Mouse (Mus musculus) kidney, embryonic 14.5 days (tissue): Measurements from ENCODE around the gene Rbks. TPM values are rescaled to one million over a fixed set of nuclear protein-coding genes. Genes with fewer than 3 reads are reported as not detected.

Source experiments
- ATAC-seq: fragments of 200-750 bp; cut with Nextera tagmentation; 2 replicates; pipeline ENCODE4 v1.8.0; 2017; ENCODE audit warnings: moderate number of reproducible peaks, mild to moderate bottlenecking, moderate TSS enrichment, moderate library complexity; ENCODE audit not compliant: low FRiP score, low TSS enrichment
- H3K27ac ChIP-seq: fragments of 300-500 bp; sonication (generic); 2 replicates; pipeline ENCODE4 v1.5.1; 2014; ENCODE audit warnings: low read depth, mild to moderate bottlenecking, low read length, moderate library complexity, mixed read lengths
- H3K27me3 ChIP-seq: fragments of 300-500 bp; sonication (generic); 2 replicates; pipeline ENCODE4 v1.6.1; 2014; ENCODE audit warnings: mild to moderate bottlenecking, low read length; ENCODE audit not compliant: control insufficient read depth, insufficient read depth
- H3K36me3 ChIP-seq: fragments of 300-500 bp; sonication (generic); 2 replicates; pipeline ENCODE4 v1.6.1; 2014; ENCODE audit warnings: low read length, mixed read lengths; ENCODE audit not compliant: control insufficient read depth, insufficient read depth
- H3K4me1 ChIP-seq: fragments of 300-500 bp; sonication (generic); 2 replicates; pipeline ENCODE4 v1.6.1; 2014; ENCODE audit warnings: low read length, mixed read lengths; ENCODE audit not compliant: control insufficient read depth, insufficient read depth
- H3K4me2 ChIP-seq: fragments of 300-500 bp; sonication (generic); replicated peaks from 2 replicates; pipeline ENCODE4 v1.6.1; 2014; ENCODE audit warnings: low read depth, mild to moderate bottlenecking, low read length
- H3K4me3 ChIP-seq: fragments of 300-500 bp; sonication (generic); 2 replicates; pipeline ENCODE4 v1.5.1; 2014; ENCODE audit warnings: mild to moderate bottlenecking, low read length
- H3K9ac ChIP-seq: fragments of 300-500 bp; sonication (generic); 2 replicates; pipeline ENCODE4 v1.6.1; 2014; ENCODE audit warnings: low read depth, mild to moderate bottlenecking, low read length, moderate library complexity
- H3K9me3 ChIP-seq: fragments of 300-500 bp; sonication (generic); 2 replicates; pipeline ENCODE4 v1.6.1; 2016; ENCODE audit warnings: low read length; ENCODE audit not compliant: control insufficient read depth
- WGBS: fragments of 180-500 bp; shearing (Covaris S2); extraction: QIAGEN DNeasy Blood & Tissue Kit; methylation state at CpG from one replicate; pipeline ENCODE4 v1.1.7; 2014; 5-methylcytosine and 5-hydroxymethylcytosine counted together
- polyA plus RNA-seq: library from polyadenylated mRNA; unstranded; fragments of >200 nt; fragmentation: Nextera tagmentation; extraction: Ambion mirVana; gene quantifications from 2 replicates; pipeline ENCODE4 v1.2.1, GENCODE M21; 2014

Gene Rbks
- polyA plus RNA-seq, 1 experiment from 2014 or later, result 3.2 TPM

- Histone ChIP-seq H3K27me3 (no peaks in the 10 kb centered on the region), H3K4me3 (no peak overlapping the region), H3K4me2 (no peak overlapping the region), H3K9ac (no peak overlapping the region), H3K9me3 (no peaks in the 10 kb centered on the region), H3K27ac (no peak overlapping the region), H3K4me1 (peaks cover 11% of the 10 kb centered on the region; the same call in 1 of the 2 replicates), H3K36me3 (no peaks in the 10 kb centered on the region)
- ATAC-seq, result no peak
- 90% methylated on average over 7 of the region's 7 CpGs for WGBS
Measured at GRCm38 (mm10) chr5:31601162-31601722, 96.2 kb downstream of the Rbks start.

DNA sequence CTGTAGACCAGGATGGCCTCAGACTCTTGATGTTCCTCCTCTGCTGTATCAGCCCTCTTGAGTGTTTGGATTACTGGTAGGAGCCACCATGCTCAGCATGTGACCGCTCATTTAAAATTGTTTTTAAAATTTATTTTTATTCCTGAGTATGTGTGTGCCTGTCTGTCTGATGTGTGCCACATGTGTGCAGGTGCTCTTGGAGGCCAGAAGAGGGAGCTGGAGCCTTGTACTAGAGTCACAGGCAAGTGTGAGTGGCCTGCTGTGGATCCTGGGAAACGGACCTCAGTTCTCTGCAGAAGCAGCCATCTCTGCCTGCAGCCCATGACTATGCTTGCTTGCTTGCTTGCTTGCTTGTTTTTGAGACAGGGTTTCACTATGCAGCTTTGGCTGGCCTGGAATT, 98.3 kb downstream of the Rbks start:
- H3K9ac ChIP-seq, result no peak overlapping the region
- no peaks in the 10 kb centered on the region for H3K9me3 ChIP-seq
- ATAC-seq, result no peak
- no peak overlapping the region for H3K27ac ChIP-seq
- 84% methylated on average over 2 of the region's 2 CpGs for whole genome bisulfite sequencing
- H3K27me3 ChIP-seq, result no peaks in the 10 kb centered on the region
- H3K4me2 ChIP-seq, result no peak overlapping the region
- H3K4me3 ChIP-seq, result no peak overlapping the region
- peaks cover 17% of the 10 kb centered on the region; the same call in 1 of the 2 replicates for H3K4me1 ChIP-seq
- H3K36me3 ChIP-seq, result no peaks in the 10 kb centered on the region

GRCm38 (mm10) chr5:31598579-31598978, 98.8 kb downstream of the Rbks start:
- peaks cover 17% of the 10 kb centered on the region; the same call in 1 of the 2 replicates for H3K4me1 ChIP-seq
- no peak overlapping the region for H3K9ac ChIP-seq
- H3K4me2 ChIP-seq, result no peak overlapping the region
- H3K27ac ChIP-seq, result no peak overlapping the region
- no peak overlapping the region for H3K4me3 ChIP-seq
- no peaks in the 10 kb centered on the region for H3K36me3 ChIP-seq
- WGBS, result 79% methylated on average over 4 of the region's 4 CpGs
- H3K27me3 ChIP-seq, result no peaks in the 10 kb centered on the region
- H3K9me3 ChIP-seq, result no peaks in the 10 kb centered on the region
- ATAC-seq, result no peak

DNA sequence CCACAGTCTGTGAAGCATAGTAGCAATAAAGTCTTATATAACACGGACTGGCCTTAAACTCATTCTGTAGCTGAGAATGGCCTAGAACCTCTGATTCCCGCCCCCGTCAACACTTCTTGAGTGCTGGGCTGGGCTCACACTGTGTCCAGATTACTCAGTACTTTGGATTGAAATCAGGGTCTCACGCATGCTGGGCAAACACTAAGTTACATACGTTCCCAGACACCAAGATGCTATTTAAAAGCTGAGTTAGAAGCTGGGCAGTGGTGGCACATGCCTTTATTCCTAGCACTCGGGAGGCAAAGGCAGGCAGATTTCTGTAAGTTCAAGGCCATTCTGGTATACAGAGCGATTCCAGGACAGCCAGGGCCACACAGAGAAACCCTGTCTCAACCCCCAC, 99.3 kb downstream of the Rbks start:
- Histone ChIP-seq H3K4me1 (peaks cover 17% of the 10 kb centered on the region; the same call in 1 of the 2 replicates), H3K9ac (no peak overlapping the region), H3K27me3 (no peaks in the 10 kb centered on the region), H3K4me2 (no peak overlapping the region), H3K36me3 (no peaks in the 10 kb centered on the region), H3K27ac (no peak overlapping the region), H3K4me3 (no peak overlapping the region), H3K9me3 (no peaks in the 10 kb centered on the region)
- 85% methylated on average over 7 of the region's 7 CpGs for WGBS
- no peak for ATAC-seq

DNA sequence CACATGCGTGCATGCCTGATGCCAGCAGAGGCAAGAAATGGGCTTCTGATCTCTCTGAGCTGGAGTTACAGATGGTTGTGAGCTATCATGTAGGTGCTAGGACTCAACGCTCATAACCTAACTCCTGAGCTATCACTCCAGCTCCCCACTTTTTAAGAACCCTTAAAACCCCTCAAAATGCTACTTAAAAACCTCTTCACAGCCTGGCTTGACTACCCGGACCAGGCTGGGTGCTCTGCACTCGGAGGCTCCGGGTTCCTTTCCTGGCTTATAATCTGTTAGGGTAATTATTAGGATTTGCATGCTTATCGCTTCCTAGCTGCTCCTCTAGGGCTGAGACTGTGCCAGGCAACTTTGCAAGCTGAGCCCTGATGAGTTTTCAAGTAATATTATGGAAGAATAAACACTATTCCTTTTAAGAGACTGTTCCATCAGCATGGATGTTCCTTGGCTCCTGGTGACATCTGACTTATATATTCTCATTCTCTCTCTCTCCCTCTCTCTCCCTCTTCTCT, 99.9 kb downstream of the Rbks start:
- Histone ChIP-seq H3K4me2 (peak overlapping the region; percentile 62; the same call in 1 of the 2 replicates), H3K27me3 (no peaks in the 10 kb centered on the region), H3K36me3 (no peaks in the 10 kb centered on the region), H3K9ac (no peak overlapping the region), H3K9me3 (no peaks in the 10 kb centered on the region), H3K27ac (no peak overlapping the region; the same call in 1 of the 2 replicates), H3K4me3 (no peak overlapping the region), H3K4me1 (peaks cover 17% of the 10 kb centered on the region; the same call in 1 of the 2 replicates)
- WGBS, result 76% methylated on average over 6 of the region's 6 CpGs
- ATAC-seq, result no peak

DNA sequence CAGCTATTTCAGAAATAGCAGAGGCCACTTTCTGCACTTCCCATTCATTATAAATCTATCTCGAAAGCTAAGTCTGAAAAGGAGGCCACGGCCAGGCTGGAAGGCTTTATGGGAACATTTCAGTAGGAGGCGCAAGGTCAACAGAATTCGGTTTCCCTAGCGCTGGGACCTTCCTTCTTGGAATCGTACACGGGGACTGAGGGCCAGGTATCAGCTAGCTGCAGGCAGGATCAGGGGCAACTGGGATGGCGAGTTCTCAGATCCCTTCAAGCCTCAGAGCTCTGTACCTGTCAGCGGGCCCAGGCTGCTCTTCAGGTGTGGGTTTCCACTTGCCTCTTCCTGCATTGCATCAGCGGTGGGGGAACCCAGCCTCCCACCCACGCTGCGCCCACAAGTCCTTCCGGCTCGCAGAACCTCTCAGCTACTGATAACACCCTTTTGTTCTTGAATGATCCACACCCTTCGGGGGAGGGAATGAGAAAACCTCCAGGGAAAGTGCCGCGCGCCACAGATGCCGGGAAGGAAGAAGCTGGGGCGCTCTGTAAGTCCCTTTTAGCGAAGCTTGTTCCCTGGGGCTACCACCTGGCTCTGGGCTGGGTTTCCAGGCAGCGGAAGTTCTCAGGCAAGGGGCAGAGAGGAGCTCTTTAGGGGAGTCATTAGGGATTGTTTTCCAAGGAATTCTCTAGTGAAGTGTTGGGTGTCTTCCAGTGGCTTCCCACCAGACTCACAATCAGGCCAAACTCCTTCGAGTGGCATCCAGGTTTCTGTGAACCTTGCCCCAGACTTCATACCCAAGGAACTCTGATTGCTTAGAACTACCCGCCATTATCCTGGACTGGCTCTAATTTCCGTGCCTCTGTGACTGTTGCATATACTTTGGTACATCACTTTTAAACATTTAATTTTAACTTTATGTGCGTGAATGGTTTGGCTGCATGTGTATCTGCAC, 100.7 kb downstream of the Rbks start, which contains the start of gene Mrpl33:
Gene Mrpl33, plus strand, starts transcription at position 455 of the 949 bp plus-strand sequence.
- H3K36me3 ChIP-seq, result no peaks in the 10 kb centered on the region
- H3K4me3 ChIP-seq, result peak within 1 kb of the TSS; percentile 35
- peak; percentile 60 for ATAC-seq
- no peaks in the 10 kb centered on the region for H3K27me3 ChIP-seq
- H3K4me2 ChIP-seq, result peak within 1 kb of the TSS; percentile 62
- peak within 1 kb of the TSS; percentile 59; the same call in 1 of the 2 replicates for H3K27ac ChIP-seq
- WGBS, result 8% methylated on average over 26 of the region's 26 CpGs
- no peaks in the 10 kb centered on the region for H3K9me3 ChIP-seq
- H3K4me1 ChIP-seq, result peaks cover 17% of the 10 kb centered on the region; the same call in 1 of the 2 replicates
- peak within 1 kb of the TSS; percentile 25 for H3K9ac ChIP-seq

GRCm38 (mm10) chr5:31595868-31596267, 101.6 kb downstream of the Rbks start:
- no peak overlapping the region for H3K9ac ChIP-seq
- H3K36me3 ChIP-seq, result no peaks in the 10 kb centered on the region
- H3K4me2 ChIP-seq, result no peak overlapping the region; the same call in 1 of the 2 replicates
- 75% methylated on average over 4 of the region's 4 CpGs for WGBS
- ATAC-seq, result no peak
- H3K27me3 ChIP-seq, result no peaks in the 10 kb centered on the region
- H3K27ac ChIP-seq, result no peak overlapping the region
- H3K9me3 ChIP-seq, result no peaks in the 10 kb centered on the region
- H3K4me1 ChIP-seq, result peaks cover 17% of the 10 kb centered on the region; the same call in 1 of the 2 replicates
- H3K4me3 ChIP-seq, result no peak overlapping the region

GRCm38 (mm10) chr5:31591122-31591521, 106.3 kb downstream of the Rbks start:
- H3K4me2 ChIP-seq, result no peak overlapping the region
- H3K27ac ChIP-seq, result no peak overlapping the region
- H3K9ac ChIP-seq, result no peak overlapping the region
- no peak for ATAC-seq
- H3K27me3 ChIP-seq, result no peaks in the 10 kb centered on the region
- H3K4me3 ChIP-seq, result no peak overlapping the region
- WGBS, result 92% methylated on average over 7 of the region's 7 CpGs
- peaks cover 17% of the 10 kb centered on the region for H3K4me1 ChIP-seq
- H3K36me3 ChIP-seq, result no peaks in the 10 kb centered on the region
- no peaks in the 10 kb centered on the region for H3K9me3 ChIP-seq
